Mouse (Mus musculus): ENCODE measurements at regions not wholly inside any gene's neighbourhood (a gene's known extent, or its start where the extent isn't known, plus 50 kb on each side); places are given as distances from the start of the nearest gene placed in this dataset.
A peak's percentile ranks its signal among the peaks of the same experiment; 100 is the strongest.

DNA sequence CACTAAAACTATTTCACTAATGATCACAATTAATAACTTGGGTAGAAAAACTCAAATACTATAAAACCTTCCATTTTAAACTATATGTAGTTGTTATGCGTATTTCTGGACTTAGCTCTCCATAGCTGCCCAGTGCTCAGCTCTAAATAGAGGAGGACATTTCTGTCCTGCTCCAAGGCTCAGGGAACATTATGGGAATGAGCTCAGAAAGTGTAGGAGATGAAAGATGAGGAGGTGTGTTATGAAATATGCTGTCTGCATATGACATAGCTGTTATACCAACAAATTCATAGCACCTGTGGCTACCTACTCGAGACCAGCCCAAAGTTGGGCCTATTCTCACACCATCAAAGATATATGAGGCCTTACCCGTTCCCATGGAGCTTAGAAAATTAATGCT lies 106.3 kb downstream of the Aldh8a1 start:
- DNase-seq: no peak

DNA sequence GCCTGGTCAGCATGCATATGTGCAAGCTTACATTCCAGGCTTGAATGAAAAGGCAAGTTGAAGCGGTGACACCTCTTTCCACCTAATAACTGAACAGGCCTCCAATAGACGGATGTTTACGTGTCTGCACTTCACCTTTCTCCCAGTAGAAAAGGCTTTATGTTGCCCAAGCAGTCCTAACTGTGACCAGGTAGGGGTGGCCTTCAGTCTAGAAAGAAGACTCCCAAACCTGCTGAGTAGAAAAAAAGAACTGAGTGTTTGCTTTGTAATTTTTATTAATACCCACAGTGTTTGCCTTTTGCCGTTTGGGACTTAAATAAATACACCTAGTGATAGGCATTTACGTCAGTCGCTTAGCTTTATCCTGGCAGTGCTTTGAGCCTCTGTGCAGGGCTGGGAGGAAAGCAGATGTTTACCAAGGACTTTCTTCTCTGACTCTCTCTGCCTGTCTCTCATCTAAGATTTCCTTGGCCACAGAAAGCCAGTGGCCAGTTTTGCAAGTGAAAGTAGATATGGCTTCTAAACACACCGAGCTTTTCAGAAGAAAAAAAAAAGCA lies 104.5 kb upstream of the 1700020N01Rik start:
- DNase-seq: no peak

DNA sequence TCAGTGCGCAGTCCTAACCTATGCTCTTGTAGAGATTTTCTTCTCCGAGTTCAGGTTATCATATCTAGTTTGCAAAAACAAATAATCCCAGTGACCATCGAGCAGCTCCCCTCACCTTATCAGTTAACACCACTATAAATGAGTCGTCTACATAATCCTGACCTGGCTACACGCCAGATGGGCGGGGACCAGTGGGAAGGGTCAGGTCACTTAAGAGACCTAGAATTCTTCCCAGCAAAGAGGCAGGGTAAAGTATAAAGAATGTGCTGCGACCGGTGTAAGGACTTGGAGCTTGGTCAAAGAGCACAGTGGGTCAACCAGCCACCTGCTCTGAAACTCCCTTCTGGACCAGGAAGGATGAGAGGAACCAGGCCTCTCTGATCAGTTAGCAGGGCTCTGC lies 102.0 kb upstream of the 1700020N01Rik start:
- DNase-seq: no peak

DNA sequence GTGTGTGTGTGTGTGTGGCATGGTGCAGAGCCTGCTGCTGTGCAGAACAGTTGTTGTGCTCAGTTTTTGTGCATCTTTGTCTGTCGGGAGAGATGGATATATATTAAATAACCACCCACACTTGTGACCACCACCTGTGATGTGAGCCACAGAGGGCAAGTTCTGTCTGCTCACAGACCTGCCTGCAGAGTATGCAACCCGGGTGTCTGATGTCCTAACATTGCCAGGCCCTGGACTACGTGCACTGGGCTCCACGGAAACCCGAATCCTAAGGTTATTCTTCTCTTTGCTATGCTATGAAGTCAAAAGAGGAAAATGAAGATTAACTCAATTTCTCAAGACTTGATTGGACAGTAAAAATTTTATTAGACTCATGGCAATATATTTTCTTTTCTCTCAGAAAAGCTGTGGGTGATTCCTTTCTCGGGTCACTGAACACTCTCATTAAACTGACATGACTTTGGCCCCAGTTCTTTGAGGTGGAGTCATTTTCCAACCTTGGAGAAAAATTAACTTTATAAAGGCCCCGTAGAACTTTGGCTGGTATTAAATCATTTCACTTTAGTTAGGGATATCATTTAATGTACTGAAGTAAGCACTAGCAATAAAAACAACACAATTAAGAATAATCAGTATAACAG lies 100.6 kb upstream of the 1700020N01Rik start:
- no peak for DNase-seq

DNA sequence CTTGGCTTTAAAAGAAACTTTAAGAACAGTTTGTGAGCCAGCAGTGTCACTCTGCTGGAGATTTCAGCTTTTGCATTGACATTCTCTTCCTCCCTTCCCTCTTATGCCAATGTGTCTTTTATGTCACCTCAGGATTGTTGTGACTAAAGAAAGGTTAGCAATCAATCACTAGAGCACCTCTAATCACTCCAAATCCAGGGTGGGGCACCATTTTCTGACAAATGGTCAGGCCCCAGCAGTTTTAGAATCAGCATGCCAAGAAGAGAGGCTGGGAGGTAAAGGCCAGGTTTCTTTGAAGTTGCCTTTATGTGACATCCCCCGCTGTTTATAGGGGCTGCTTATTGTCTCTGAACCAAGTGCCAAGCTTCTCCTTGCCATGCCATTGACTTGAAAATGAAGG lies 98.4 kb upstream of the 1700020N01Rik start:
- no peak for DNase-seq

DNA sequence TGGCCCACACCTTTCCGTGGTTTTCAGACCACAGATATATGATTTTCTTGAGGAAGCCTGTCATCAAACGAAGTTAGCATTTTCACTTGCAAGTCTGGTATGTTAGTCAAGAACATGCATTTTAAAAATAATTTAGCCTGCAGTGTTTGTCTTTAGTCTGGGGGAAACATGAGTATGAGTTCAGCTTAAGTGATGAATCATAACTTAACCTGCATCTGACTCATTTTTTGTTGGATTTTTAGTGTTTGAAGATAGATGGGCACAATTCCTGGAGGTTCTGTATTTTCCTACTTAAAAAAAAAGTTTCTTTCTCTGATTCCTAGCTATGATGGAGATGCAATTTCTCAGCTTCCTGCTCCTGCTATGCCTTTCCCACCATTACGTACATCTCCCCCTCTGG lies 95.8 kb upstream of the 1700020N01Rik start:
- no peak for DNase-seq

DNA sequence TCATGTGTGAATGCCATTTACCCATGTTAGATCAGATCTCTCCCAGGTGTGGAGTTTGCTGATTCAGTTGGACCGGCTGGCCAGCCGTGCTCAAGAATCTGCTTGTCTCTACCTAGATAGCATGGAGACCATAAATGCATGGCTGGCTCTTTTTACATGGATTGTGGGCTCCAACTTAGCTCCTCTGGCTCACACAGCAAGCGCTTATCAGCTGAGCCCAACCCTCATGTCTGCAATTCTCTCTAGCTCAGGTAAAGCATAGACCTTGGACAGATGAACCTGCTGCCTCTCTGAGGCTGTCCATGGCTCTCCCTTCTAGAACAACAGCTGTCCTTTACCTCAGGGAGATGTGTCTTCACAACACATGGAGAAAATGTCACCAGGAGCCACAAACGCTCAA lies 94.8 kb upstream of the 1700020N01Rik start:
- DNase-seq: no peak

DNA sequence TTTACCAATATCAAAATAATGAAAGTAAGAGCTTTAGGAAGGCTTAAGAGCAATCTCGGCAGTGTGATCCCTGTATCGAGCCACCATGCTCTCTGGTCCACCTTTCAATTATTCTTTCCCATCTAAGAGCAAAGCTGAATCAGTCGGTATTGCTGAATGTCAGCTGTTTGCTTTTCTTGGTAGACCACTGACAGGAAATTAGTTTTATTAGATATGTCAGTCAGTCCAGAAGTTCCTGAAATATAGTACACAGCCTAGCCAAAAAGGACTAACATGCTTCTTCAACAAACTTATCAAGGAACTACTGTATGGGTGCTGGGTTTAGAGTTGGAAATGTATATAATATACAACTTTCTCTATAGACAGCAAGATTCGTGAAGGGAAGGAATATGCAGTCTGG lies 91.3 kb upstream of the 1700020N01Rik start:
- no peak for DNase-seq

DNA sequence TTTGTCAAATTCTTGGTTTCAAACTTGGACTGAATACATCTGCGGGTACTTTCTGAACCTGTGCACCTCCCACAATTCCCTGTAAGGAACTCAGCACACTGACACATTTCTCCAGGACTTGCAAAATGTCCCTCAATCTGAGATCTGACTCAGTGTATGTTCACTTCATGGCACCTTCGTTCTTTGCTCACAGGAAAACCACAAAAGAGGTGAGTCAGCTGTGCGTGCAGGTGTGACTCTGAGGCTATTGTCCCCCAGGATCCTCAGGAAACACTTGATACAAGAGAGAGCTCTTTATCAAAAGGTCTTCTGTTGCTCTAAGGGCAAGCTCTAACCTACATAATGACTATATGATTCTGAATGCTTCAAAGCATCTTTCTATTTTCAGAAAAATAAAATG lies 88.5 kb upstream of the 1700020N01Rik start:
- no peak for DNase-seq

DNA sequence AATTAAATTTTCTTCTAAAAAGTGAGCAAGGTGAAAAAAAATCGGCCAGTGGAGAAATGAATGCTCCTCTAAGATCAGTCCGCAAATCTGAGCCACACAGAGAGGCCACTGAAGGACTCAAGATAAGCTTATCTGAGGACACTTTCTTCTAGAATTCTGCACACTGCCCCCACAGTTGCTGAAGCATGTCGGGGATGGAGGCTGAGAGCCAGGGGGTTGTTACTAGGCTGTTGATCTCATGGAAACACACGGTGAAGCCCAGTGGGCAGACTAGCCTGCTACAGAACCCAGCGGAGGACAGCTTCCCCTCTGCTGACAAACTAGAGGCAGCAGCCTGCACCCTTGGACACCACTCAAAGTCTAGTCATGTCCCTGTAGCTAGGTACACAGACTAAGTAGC lies 81.6 kb upstream of the 1700020N01Rik start:
- DNase-seq: no peak

DNA sequence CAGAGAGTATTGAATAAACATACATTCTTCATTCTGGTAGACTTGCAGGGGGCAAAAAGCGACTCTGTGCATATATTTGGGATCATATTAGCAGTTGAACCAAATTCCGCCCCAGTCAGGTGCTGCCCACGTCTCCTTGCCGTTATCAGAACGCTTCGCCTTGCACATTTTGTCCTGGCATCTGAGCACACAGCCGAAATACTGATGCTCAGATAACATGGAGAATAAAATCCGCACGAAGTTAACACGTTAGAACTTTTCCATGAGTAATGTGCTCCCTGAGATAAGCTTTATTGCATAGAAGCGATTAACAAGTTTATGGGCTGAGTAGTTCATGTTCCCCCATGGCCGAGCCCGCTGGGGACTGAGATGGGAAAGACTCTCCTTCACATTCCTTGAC lies 80.5 kb upstream of the 1700020N01Rik start:
- no peak for DNase-seq

DNA sequence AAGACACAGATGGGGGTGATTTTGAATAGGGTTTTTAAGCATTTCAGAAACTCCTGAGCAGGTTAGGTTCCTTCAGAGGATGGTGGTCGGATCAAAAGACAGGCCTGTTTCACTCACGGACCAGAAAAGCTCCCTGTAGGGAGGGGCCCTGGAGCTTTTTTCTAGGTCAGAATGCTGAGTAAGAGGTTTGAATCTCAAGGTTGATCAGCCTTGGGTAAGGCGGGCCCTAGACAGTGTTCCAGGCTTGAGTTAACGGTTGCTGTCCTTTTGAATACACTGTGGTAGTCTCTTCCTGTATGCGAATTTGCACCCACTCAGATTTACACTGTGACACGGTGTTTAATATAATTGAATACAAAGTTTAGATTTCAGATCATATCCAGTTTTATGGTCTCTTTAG lies 75.2 kb upstream of the 1700020N01Rik start:
- DNase-seq: no peak

DNA sequence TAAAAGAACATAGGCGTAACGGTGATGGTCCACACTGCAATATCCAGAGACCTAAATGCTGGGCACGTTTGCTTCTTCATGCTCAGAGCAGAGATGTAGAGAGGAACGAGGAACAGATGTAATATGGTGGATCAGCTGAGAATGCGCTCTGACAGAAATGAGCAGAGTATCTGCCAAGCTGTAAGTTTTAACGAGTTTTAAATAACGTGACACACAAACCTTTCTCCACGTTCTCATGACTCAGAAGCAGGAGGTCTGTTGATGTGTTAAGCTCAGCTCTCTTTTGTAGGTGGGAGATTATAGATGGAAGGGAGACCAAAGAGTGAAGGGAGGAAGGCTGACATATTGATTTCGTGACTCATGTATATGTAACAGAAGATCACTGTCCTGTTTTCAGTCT lies 72.1 kb upstream of the 1700020N01Rik start:
- no peak for DNase-seq

DNA sequence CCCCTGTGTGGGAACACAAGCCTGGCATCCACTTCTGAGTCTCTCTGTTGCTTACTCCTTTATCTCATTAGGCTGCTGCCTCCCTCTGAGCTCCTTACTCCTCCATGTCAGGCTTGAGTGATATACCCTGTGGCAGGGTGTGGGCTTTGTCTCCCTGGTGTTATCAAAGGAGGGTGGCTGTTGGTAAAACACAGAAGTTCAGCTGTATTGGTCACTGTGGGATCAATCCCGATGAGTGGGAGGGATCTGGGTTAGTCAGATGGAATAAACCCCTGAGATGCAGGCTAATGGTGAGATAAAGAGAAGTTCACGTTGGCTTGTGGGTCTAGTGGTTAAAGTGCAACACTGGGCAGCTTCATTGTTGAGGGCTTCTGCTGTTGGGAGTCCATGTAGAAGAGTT lies 67.4 kb upstream of the 1700020N01Rik start:
- no peak for DNase-seq

DNA sequence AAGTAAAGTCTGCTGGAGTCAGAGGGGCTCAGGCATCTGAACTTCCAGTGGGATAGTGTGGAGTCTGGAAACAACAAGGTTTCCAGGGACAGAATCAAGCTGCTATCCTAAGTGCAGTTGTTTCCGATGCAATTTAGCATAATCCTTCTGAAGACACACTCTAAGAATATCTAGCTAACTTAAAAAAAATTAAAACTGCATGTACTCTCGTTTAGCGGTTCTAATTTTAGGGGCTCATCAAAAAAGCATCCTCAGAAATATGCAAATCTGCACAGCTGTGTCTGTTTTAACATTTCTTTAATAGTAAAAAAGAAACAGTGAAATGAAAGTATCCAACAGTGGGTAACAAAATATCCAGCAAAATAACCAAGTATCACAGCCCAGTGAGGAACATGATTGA lies 64.5 kb upstream of the 1700020N01Rik start:
- DNase-seq: no peak

DNA sequence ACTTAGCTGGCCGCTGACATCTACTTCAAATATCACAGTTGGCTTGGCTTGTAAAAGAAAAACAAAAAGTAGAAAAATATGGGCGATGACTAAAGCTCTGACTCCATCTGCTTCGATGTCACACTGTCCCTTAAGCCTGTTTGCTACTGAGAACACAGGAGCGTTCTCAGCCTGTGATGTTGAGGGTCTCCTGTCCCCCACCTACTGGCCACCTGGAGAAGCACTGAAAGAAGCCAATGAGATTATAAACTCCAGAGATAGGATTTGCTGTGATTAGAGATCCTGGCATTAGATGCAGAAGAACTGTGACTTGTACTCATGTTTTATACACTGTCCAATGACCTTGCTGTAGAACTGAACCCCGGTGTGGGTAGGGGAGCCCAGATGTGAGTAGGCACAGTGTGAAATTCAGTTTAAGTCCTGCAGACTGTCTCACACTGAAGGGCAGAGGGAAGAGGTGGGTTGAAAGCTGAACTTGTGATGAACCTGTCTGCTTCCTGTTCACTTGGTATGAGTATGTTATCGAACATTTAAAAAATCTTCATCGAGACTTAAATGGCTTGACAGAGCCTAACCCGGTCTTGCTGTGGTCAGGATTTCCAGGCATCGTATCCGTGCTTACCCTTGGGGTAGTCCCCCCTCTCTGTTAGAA lies 63.7 kb upstream of the 1700020N01Rik start:
- DNase-seq: peak; percentile 6 to 12

DNA sequence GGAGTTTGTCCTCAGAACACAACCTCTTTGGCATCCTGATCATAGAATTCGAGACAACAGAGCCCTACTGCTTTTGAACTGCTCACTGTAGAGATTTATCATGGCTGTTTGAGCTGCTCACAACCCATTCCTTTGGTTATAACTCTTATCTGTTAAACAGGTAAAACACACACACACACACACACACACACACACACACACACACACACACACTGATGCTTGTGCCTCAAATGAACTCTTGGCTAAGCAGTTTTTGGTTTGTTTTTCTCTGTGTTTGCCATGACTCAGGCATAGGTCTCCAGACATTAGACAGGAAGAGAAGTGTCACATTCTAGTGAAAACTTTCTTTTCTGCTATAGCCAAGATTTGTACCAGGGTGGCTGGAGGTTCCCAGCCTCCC lies 60.8 kb upstream of the 1700020N01Rik start:
- DNase-seq: no peak

DNA sequence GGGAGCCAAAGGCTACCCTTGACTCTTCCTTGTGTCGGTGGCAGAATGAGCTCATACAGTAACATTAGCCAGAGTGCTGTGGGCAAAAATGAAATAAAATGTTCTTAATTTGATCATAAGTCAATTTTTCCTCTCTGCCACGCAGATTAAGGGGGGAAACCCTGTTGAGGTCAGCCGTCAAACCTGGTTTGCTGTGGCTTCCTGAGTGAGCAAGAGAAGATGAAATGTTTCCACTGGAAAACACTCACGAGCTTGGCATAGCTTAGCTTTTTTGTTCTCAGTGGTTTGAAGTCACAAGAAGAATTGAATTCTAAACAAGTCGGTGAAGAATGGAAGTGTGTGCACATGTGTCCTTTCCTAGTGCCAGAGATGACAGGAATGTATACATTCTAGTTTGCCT lies 57.3 kb upstream of the 1700020N01Rik start:
- DNase-seq: no peak

DNA sequence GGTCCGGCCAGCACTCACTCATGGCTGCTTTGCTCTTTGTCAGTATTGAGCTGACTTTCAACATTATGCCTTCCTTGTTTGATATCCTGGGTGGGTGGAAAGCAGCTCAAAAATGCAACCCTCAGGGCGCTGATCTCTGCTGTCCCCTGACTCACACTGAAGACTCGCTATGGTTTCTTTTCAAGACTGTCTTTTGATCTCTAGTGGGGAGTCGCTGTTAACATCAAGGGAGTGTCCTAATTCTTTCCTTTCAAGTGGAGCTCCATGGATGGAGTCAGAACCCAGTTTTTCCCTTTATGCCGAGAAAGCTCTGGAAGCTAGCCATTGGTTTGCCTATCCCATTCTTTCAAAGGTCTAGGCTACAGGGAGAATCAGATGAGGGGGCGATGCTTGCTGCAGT lies 54.5 kb upstream of the 1700020N01Rik start:
- no peak for DNase-seq

All from B cell, adult 2 months (primary cell).